Mouse (Mus musculus) liver, embryonic 13.5 days (tissue): ENCODE data around the gene Dip2c. TPM values are rescaled to one million over a fixed set of nuclear protein-coding genes. Genes with fewer than 3 reads are reported as not detected.

Experiments used
- ATAC-seq: fragments of 200-750 bp; cut with Nextera tagmentation; 2 replicates; pipeline ENCODE4 v1.8.0; 2017; ENCODE audit warnings: low read depth, mild to moderate bottlenecking, moderate number of reproducible peaks, moderate library complexity
- DNase-seq: peaks from one replicate; pipeline ENCODE4 v3.0.0; 2022
- H3K27ac ChIP-seq: fragments of 300-500 bp; sonication (generic); 2 replicates; pipeline ENCODE4 v1.5.1; 2015; ENCODE audit warnings: moderate library complexity, mild to moderate bottlenecking, inconsistent platforms
- H3K27me3 ChIP-seq: fragments of 300-500 bp; sonication (generic); 2 replicates; pipeline ENCODE4 v1.6.1; 2015; ENCODE audit warnings: mild to moderate bottlenecking, inconsistent platforms
- H3K36me3 ChIP-seq: fragments of 300-500 bp; sonication (generic); 2 replicates; pipeline ENCODE4 v1.6.1; 2015; ENCODE audit warnings: mild to moderate bottlenecking, inconsistent platforms
- H3K4me1 ChIP-seq: fragments of 300-500 bp; sonication (generic); replicated peaks from 2 replicates; pipeline ENCODE4 v1.6.1; 2015; ENCODE audit warnings: inconsistent platforms
- H3K4me2 ChIP-seq: fragments of 300-500 bp; sonication (generic); 2 replicates; pipeline ENCODE4 v1.6.1; 2015; ENCODE audit warnings: inconsistent platforms, mild to moderate bottlenecking, moderate library complexity
- H3K4me3 ChIP-seq: fragments of 300-500 bp; sonication (generic); replicated peaks from 2 replicates; pipeline ENCODE4 v1.5.1; 2015; ENCODE audit warnings: mild to moderate bottlenecking, inconsistent platforms
- H3K9ac ChIP-seq: fragments of 300-500 bp; sonication (generic); 2 replicates; pipeline ENCODE4 v1.6.1; 2015; ENCODE audit warnings: mild to moderate bottlenecking, inconsistent platforms
- H3K9me3 ChIP-seq: fragments of 300-500 bp; sonication (generic); replicated peaks from 2 replicates; pipeline ENCODE4 v1.6.1; 2016; ENCODE audit warnings: inconsistent platforms
- WGBS: fragments of 180-500 bp; shearing (Covaris S2); methylation state at CpG from one replicate; pipeline ENCODE4 v1.1.7; 2015; ENCODE audit not compliant: insufficient replicate concordance; 5-methylcytosine and 5-hydroxymethylcytosine counted together
- polyA plus RNA-seq: library from polyadenylated mRNA; unstranded; fragments of >200 nt; fragmentation: Nextera tagmentation; extraction: Ambion mirVana; gene quantifications from 2 replicates; pipeline ENCODE4 v1.2.1, GENCODE M21; 2015

Dip2c gene
- polyA plus RNA-seq, 1 experiment from 2014 or later = 0.45 TPM

DNA sequence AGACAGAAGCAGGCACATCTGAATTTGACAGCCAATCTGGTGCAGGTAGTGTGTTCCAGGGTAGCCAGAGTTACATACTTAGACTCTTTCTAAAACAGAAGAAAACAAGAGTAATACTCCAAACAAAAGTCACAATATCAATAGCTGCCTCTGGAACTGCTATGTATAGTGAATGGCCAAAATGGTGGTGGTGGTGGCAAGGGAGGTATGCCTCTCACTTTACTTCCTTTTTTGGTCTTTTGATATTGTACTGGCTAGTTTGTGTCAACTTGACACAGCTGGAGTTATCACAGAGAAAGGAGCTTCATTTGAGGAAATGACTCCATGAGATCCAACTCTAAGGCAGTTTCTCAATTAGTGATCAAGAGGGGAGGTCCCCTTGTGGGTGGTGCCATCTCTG, 148.1 kb downstream of the Dip2c start:
- Histone ChIP-seq H3K4me2 (no peak overlapping the region), H3K27ac (no peak overlapping the region), H3K4me1 (peaks cover 32% of the 10 kb centered on the region), H3K9ac (no peak overlapping the region), H3K4me3 (no peak overlapping the region), H3K9me3 (no peaks in the 10 kb centered on the region), H3K36me3 (no peaks in the 10 kb centered on the region), H3K27me3 (no peaks in the 10 kb centered on the region)
- no peak for DNase-seq
- ATAC-seq = no peak

DNA sequence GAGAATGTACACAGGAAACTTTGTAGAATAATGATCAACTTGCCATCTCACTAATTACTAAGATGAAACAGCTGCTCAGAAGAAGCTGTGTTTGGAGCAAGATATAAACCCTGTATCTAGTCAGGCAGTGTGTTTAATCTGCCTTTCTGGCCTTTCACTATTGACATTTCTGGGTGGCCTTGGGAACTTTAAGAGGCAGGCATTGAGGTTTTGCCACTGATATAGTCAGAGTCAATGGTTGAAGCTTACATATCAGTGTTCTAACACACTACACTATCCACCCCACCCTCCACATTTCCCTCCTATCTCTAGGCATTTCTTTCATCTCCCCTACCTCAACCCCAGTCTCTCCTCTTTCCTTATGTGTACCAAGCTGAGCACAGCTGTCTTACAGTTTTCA, 149.9 kb downstream of the Dip2c start:
- no peak overlapping the region for H3K4me3 ChIP-seq
- H3K36me3 ChIP-seq = no peaks in the 10 kb centered on the region
- ATAC-seq (peak; percentile 96), DNase-seq (peak; percentile 39)
- peaks cover 32% of the 10 kb centered on the region for H3K4me1 ChIP-seq
- H3K9me3 ChIP-seq = no peaks in the 10 kb centered on the region
- no peak overlapping the region for H3K4me2 ChIP-seq
- no peaks in the 10 kb centered on the region for H3K27me3 ChIP-seq
- H3K9ac ChIP-seq = no peak overlapping the region
- H3K27ac ChIP-seq = no peak overlapping the region; the same call in 1 of the 2 replicates

DNA sequence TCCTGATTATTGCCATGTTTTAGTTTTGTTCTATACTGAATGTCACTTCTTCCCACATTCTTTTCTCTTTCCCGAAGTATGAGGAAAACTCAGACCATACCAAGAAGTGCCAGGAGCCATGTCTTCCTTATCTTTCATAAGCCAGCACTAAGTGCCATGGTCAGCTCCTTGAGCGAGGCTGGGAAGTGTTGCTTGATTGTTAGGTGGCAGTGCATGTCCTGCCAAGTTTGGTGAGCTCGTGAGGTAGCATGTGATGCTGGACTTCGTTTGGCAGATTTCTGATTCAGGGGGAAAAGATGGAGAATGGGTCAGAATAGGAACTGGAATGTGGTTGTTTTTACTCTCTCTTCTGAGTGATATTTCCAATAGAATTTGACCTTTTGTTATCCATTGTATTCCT, 150.5 kb downstream of the Dip2c start:
- H3K9me3 ChIP-seq = no peaks in the 10 kb centered on the region
- no peak overlapping the region for H3K4me2 ChIP-seq
- H3K4me3 ChIP-seq = no peak overlapping the region
- ATAC-seq (no peak), DNase-seq (no peak)
- peaks cover 32% of the 10 kb centered on the region for H3K4me1 ChIP-seq
- no peaks in the 10 kb centered on the region for H3K36me3 ChIP-seq
- no peak overlapping the region for H3K9ac ChIP-seq
- WGBS = 41% methylated on average over 4 of the region's 4 CpGs
- H3K27me3 ChIP-seq = no peaks in the 10 kb centered on the region
- H3K27ac ChIP-seq = no peak overlapping the region

DNA sequence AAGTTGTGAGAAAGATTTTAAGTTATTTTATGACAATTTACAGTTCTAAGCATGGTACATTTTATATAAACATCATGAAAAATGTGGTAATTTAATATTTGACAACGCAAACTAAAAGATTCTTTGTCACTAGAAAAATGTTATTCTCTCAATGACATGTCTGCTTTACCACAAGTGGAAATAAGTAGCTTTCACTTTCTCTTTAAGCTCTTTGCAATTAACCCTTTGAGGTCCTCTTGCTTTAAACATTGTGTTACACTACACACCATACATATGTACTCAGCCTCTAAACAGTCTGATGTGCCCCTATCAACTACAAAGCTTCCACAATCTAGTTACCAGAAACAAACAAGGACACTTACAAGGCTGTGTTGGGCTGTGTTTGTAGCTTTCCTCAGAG, 153.6 kb downstream of the Dip2c start:
- Histone ChIP-seq H3K27ac (no peak overlapping the region), H3K27me3 (no peaks in the 10 kb centered on the region), H3K4me2 (no peak overlapping the region), H3K4me1 (peaks cover 19% of the 10 kb centered on the region), H3K9ac (no peak overlapping the region), H3K4me3 (no peak overlapping the region), H3K9me3 (no peaks in the 10 kb centered on the region), H3K36me3 (no peaks in the 10 kb centered on the region)
- ATAC-seq (no peak), DNase-seq (no peak)
- 68% methylated on average over 1 of the region's 1 CpGs for WGBS

DNA sequence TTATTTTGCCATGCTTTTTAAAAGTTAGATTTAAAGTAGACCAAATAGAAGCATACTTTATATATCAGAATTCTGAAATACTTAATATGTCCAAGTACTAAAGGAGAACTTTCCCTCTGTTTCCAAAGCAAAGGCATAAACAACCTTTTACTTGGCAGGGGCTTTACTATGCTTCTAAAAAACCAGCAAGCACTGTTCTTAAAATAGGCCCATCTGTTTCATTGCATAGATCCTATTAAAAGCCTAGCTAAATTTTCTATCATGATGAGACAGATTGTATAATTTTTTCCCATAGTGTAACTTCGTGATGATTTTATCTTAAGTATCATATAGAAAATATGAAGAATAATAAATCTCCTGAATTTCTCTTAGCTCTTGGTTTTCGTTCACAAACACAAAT, 154.4 kb downstream of the Dip2c start:
- Histone ChIP-seq H3K36me3 (no peaks in the 10 kb centered on the region), H3K27ac (no peak overlapping the region), H3K4me3 (no peak overlapping the region), H3K9me3 (no peaks in the 10 kb centered on the region), H3K9ac (no peak overlapping the region), H3K4me1 (peaks cover 18% of the 10 kb centered on the region), H3K4me2 (no peak overlapping the region), H3K27me3 (no peaks in the 10 kb centered on the region)
- WGBS = 56% methylated on average over 2 of the region's 2 CpGs
- no peak for ATAC-seq
- DNase-seq = no peak

DNA sequence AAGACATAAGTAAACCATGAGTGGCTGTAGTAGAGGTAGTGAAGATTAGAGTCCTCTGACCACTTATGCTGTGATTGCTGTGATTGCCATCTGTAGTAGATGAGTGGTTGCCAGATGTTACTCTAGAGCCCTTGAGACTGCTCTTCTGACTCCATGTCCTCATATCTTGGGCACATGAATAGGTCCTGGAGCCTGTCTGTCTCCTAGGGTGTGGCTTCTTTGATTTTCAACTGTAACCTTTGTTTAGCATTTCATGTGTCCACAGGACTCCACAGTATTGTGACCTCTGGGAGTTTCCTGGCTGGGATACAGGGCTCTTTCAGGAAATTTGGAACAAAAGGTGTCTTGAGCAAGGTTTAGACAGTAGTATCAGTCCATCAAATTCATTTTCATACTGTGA, 155.1 kb downstream of the Dip2c start:
- DNase-seq (no peak), ATAC-seq (no peak)
- peaks cover 11% of the 10 kb centered on the region for H3K4me1 ChIP-seq
- no peak overlapping the region for H3K27ac ChIP-seq
- no peaks in the 10 kb centered on the region for H3K9me3 ChIP-seq
- H3K36me3 ChIP-seq = no peaks in the 10 kb centered on the region
- H3K27me3 ChIP-seq = no peaks in the 10 kb centered on the region
- H3K4me2 ChIP-seq = no peak overlapping the region
- no peak overlapping the region for H3K4me3 ChIP-seq
- no peak overlapping the region for H3K9ac ChIP-seq

DNA sequence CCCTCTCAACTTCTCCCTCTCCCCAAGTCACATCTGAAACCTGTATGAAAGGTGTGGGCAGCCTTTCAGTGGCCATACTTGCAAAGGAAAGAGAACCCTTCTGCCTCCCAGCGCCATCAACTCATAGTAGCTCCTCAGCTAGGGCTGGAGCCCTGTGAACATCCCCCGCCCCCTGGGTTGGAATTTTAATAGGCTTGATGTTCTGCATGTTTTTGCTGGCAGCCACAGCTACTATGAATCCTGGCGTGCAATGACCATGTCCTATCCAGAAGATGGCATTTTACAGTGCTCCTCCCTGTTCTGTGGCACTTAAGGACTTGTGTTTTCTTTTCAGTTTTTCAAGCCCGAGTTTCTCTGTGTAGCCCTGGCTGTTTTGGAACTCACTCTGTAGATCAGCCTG, 166.7 kb downstream of the Dip2c start:
- Histone ChIP-seq H3K9me3 (no peaks in the 10 kb centered on the region), H3K4me1 (peaks cover 7% of the 10 kb centered on the region; the same call in 1 of the 2 replicates), H3K4me2 (no peak overlapping the region), H3K4me3 (no peak overlapping the region), H3K9ac (no peak overlapping the region), H3K27ac (no peak overlapping the region), H3K36me3 (no peaks in the 10 kb centered on the region), H3K27me3 (no peaks in the 10 kb centered on the region)
- WGBS = 63% methylated on average over 4 of the region's 4 CpGs
- no peak for ATAC-seq
- DNase-seq = no peak

DNA sequence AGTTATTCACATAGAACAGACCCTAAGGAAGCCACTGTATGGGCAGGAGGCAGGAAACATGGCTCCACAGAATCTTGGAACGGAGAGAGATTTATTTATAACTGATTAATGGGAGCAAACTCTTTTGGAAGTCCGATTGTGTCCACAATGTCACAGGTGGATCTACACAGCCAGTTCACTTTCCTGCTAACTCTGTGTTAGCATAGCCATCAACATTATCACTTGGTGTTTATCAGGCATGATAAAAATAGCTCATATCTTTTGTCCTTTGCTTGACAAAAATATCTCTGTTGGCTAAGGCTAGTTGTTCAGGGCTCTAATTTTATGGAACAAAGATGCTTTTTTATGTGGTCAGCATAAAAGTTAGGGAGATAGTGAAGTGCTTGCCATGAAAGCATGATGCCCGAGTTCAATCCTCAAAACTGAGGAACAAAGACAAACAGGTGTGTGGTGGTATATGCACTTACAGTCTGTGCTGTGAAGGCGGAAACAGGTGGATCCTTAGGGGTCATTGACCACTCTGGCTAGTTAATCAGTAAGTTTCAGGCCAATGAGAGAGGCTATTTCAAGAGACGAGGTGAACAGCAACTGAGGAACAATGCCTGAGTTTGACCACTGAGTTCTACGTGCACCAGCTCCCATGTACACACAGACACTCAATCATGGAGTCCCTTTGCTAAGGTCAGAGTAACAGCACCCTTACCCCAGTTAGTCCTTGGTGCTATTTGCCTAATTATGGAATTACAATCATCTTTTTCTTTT, 169.4 kb downstream of the Dip2c start:
- Histone ChIP-seq H3K9me3 (no peaks in the 10 kb centered on the region), H3K9ac (no peak overlapping the region), H3K27ac (no peak overlapping the region), H3K4me1 (peaks cover 18% of the 10 kb centered on the region), H3K4me2 (no peak overlapping the region), H3K4me3 (no peak overlapping the region), H3K36me3 (no peaks in the 10 kb centered on the region), H3K27me3 (no peaks in the 10 kb centered on the region)
- ATAC-seq (no peak), DNase-seq (no peak)
- 57% methylated on average over 6 of the region's 6 CpGs for WGBS

DNA sequence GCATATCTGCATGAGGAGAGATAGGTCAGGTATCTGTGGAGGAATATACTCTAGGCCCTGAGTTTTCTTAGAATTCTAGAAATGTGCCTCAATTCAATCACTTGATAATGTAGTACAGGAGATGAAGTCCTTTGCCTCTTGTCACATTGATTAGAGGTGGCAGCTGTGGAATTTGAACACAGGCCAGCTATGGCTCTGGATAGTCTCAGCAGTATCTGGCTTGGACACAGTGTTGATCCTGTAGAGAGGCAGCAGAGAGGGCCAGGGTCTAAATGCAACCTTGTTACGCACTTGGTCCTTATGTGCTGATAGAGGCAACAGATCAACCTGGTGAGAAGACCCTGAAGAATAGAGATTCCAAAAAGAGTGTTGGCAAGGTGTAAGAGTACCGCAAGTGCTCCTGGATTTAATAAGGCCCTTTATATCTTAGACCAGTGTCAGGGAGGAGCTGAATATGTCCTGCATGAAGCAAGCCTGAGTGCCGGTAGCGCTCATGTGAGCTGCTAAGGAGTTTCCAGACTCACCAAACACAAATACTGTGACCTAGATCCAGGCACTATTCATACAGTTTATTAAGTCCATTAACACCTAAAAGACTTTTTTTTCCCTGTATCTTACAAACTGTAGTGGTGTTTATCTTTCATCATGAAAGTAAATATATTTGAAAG, 170.3 kb downstream of the Dip2c start:
- DNase-seq (no peak), ATAC-seq (peak; percentile 50; the same call in 1 of the 2 replicates)
- H3K9me3 ChIP-seq = no peaks in the 10 kb centered on the region
- H3K9ac ChIP-seq = no peak overlapping the region
- no peaks in the 10 kb centered on the region for H3K36me3 ChIP-seq
- no peak overlapping the region for H3K27ac ChIP-seq
- H3K4me2 ChIP-seq = no peak overlapping the region
- no peak overlapping the region for H3K4me3 ChIP-seq
- no peaks in the 10 kb centered on the region for H3K27me3 ChIP-seq
- H3K4me1 ChIP-seq = peaks cover 18% of the 10 kb centered on the region
- 76% methylated on average over 4 of the region's 4 CpGs for WGBS

DNA sequence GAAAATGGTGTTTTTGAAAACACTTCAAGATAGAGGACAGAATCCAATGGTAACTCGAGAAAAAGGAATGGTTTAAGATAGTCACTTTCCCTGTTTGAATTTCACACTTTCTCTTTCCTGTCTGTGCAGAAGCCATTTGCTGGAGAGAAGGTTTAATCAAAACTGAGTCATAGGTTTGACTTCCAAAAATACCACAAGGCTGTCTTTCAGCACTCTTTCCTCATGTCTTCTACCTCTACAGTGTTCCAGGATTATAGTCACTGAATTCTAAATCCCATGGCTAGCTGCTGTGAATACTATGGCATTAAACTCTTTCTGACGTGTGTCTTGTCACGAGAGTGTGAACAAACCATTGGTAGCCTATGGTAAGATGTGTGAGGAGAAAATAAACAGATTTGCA, 173.9 kb downstream of the Dip2c start:
- Histone ChIP-seq H3K4me3 (no peak overlapping the region), H3K9me3 (no peaks in the 10 kb centered on the region), H3K36me3 (no peaks in the 10 kb centered on the region), H3K4me2 (no peak overlapping the region), H3K4me1 (peaks cover 18% of the 10 kb centered on the region), H3K27me3 (no peaks in the 10 kb centered on the region), H3K9ac (no peak overlapping the region), H3K27ac (no peak overlapping the region)
- WGBS = 43% methylated on average over 3 of the region's 3 CpGs
- DNase-seq = no peak
- no peak for ATAC-seq

DNA sequence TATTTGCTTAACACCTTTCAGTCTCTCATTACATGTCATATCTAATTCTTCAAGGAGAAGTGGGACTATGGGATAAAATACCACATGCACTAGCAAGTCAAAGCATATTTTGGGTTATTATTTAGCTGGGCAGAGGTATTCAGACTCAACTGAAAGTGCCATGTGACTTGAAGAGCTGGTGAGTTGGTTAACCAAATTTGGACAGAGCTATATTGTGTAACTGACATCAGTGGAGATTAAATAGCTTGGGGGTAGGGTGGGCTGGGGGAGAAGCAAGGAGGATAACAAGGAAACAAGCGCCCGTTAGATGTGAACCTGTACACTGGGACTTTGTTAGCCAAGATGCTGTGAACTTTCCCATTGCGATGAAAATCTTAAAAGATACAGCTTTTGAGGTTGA, 175.6 kb downstream of the Dip2c start:
- H3K4me1 ChIP-seq = peaks cover 10% of the 10 kb centered on the region
- DNase-seq (no peak), ATAC-seq (no peak)
- H3K27ac ChIP-seq = no peak overlapping the region
- H3K4me3 ChIP-seq = no peak overlapping the region
- no peaks in the 10 kb centered on the region for H3K9me3 ChIP-seq
- H3K27me3 ChIP-seq = no peaks in the 10 kb centered on the region
- no peak overlapping the region for H3K9ac ChIP-seq
- WGBS = 76% methylated on average over 3 of the region's 3 CpGs
- no peak overlapping the region for H3K4me2 ChIP-seq
- no peaks in the 10 kb centered on the region for H3K36me3 ChIP-seq
